Mouse (Mus musculus): ENCODE data around the gene Acot12. TPM values are rescaled to one million over a fixed set of nuclear protein-coding genes. Genes with fewer than 3 reads are reported as not detected.
"Not testable (repeated sequence)": the region's sequence is repeated elsewhere in the genome, so short reads cannot be mapped to it uniquely, and the experiment has no call there.

The Acot12 gene
- polyA plus RNA-seq, 1 experiment from 2014 or later, result 0.40 TPM

- DNase-seq (ENCODE audit: low spot score); H3K36me3 ChIP-seq (ENCODE audit: control insufficient read depth, insufficient read depth, low read length); H3K9ac ChIP-seq (ENCODE audit: low read depth, low read length); ATAC-seq (ENCODE audit: low read depth); H3K4me1 ChIP-seq (ENCODE audit: control insufficient read depth, insufficient read depth, low read length); H3K27me3 ChIP-seq (replicated peaks; ENCODE audit: control insufficient read depth, insufficient read depth, low read length); H3K4me3 ChIP-seq (ENCODE audit: low read depth, low read length); H3K27ac ChIP-seq (replicated peaks; ENCODE audit: low read depth, low read length); H3K4me2 ChIP-seq (ENCODE audit: low read depth, low read length); H3K9me3 ChIP-seq (ENCODE audit: control insufficient read depth, low read length): not testable (repeated sequence)
- 90% methylated on average over 3 of the region's 3 CpGs for WGBS
Observed at GRCm38 (mm10) chr13:91763654-91764053, 22.3 kb downstream of the Acot12 start.

GRCm38 (mm10) chr13:91765627-91766026, 24.3 kb downstream of the Acot12 start:
- DNase-seq (ENCODE audit: low spot score) (no peak), ATAC-seq (ENCODE audit: low read depth) (no peak)
- Histone ChIP-seq H3K9ac (ENCODE audit: low read depth, low read length) (no peak overlapping the region), H3K9me3 (ENCODE audit: control insufficient read depth, low read length) (no peaks in the 10 kb centered on the region), H3K4me2 (ENCODE audit: low read depth, low read length) (no peak overlapping the region), H3K36me3 (ENCODE audit: control insufficient read depth, insufficient read depth, low read length) (no peaks in the 10 kb centered on the region), H3K4me3 (ENCODE audit: low read depth, low read length) (no peak overlapping the region), H3K27me3 (replicated peaks; ENCODE audit: control insufficient read depth, insufficient read depth, low read length) (no peaks in the 10 kb centered on the region), H3K27ac (replicated peaks; ENCODE audit: low read depth, low read length) (no peak overlapping the region), H3K4me1 (ENCODE audit: control insufficient read depth, insufficient read depth, low read length) (no peaks in the 10 kb centered on the region)
- WGBS, result 92% methylated on average over 4 of the region's 4 CpGs

- Histone ChIP-seq H3K4me3 (ENCODE audit: low read depth, low read length) (no peak overlapping the region), H3K4me1 (ENCODE audit: control insufficient read depth, insufficient read depth, low read length) (no peaks in the 10 kb centered on the region), H3K36me3 (ENCODE audit: control insufficient read depth, insufficient read depth, low read length) (no peaks in the 10 kb centered on the region), H3K4me2 (ENCODE audit: low read depth, low read length) (no peak overlapping the region), H3K9ac (ENCODE audit: low read depth, low read length) (no peak overlapping the region), H3K27ac (replicated peaks; ENCODE audit: low read depth, low read length) (no peak overlapping the region), H3K27me3 (replicated peaks; ENCODE audit: control insufficient read depth, insufficient read depth, low read length) (no peaks in the 10 kb centered on the region), H3K9me3 (ENCODE audit: control insufficient read depth, low read length) (no peaks in the 10 kb centered on the region)
- no peak for ATAC-seq (ENCODE audit: low read depth)
- no peak for DNase-seq (ENCODE audit: low spot score)
- WGBS, result 73% methylated on average over 9 of the region's 9 CpGs
Observed at GRCm38 (mm10) chr13:91768683-91769651, 27.7 kb downstream of the Acot12 start.

GRCm38 (mm10) chr13:91778092-91778491, 36.8 kb downstream of the Acot12 start:
- Histone ChIP-seq H3K4me1 (ENCODE audit: control insufficient read depth, insufficient read depth, low read length) (no peaks in the 10 kb centered on the region), H3K9ac (ENCODE audit: low read depth, low read length) (no peak overlapping the region), H3K36me3 (ENCODE audit: control insufficient read depth, insufficient read depth, low read length) (no peaks in the 10 kb centered on the region), H3K27me3 (replicated peaks; ENCODE audit: control insufficient read depth, insufficient read depth, low read length) (no peaks in the 10 kb centered on the region), H3K27ac (replicated peaks; ENCODE audit: low read depth, low read length) (no peak overlapping the region), H3K9me3 (ENCODE audit: control insufficient read depth, low read length) (no peaks in the 10 kb centered on the region), H3K4me3 (ENCODE audit: low read depth, low read length) (no peak overlapping the region), H3K4me2 (ENCODE audit: low read depth, low read length) (no peak overlapping the region)
- ATAC-seq (ENCODE audit: low read depth), result no peak
- no peak for DNase-seq (ENCODE audit: low spot score)
- 83% methylated on average over 5 of the region's 5 CpGs for WGBS

- no peaks in the 10 kb centered on the region for H3K36me3 ChIP-seq (ENCODE audit: control insufficient read depth, insufficient read depth, low read length)
- H3K9ac ChIP-seq (ENCODE audit: low read depth, low read length), result no peak overlapping the region
- no peak overlapping the region for H3K4me2 ChIP-seq (ENCODE audit: low read depth, low read length)
- H3K27ac ChIP-seq (replicated peaks; ENCODE audit: low read depth, low read length), result no peak overlapping the region
- DNase-seq (ENCODE audit: low spot score), result peak; percentile 64
- no peaks in the 10 kb centered on the region for H3K27me3 ChIP-seq (replicated peaks; ENCODE audit: control insufficient read depth, insufficient read depth, low read length)
- H3K4me1 ChIP-seq (ENCODE audit: control insufficient read depth, insufficient read depth, low read length), result no peaks in the 10 kb centered on the region
- H3K9me3 ChIP-seq (ENCODE audit: control insufficient read depth, low read length), result no peaks in the 10 kb centered on the region
- H3K4me3 ChIP-seq (ENCODE audit: low read depth, low read length), result no peak overlapping the region
- 0 out of 2 replicates have a peak, but pooled peaks have one; percentile 22 for ATAC-seq (ENCODE audit: low read depth)
Observed at GRCm38 (mm10) chr13:91779892-91780291, 38.6 kb downstream of the Acot12 start.

GRCm38 (mm10) chr13:91792035-91792434, 50.7 kb downstream of the Acot12 start:
- Histone ChIP-seq H3K36me3 (ENCODE audit: control insufficient read depth, insufficient read depth, low read length) (peaks cover 28% of the 10 kb centered on the region), H3K4me1 (ENCODE audit: control insufficient read depth, insufficient read depth, low read length) (no peaks in the 10 kb centered on the region), H3K4me3 (ENCODE audit: low read depth, low read length) (no peak overlapping the region), H3K27ac (replicated peaks; ENCODE audit: low read depth, low read length) (no peak overlapping the region), H3K9ac (ENCODE audit: low read depth, low read length) (no peak overlapping the region), H3K4me2 (ENCODE audit: low read depth, low read length) (no peak overlapping the region), H3K9me3 (ENCODE audit: control insufficient read depth, low read length) (no peaks in the 10 kb centered on the region), H3K27me3 (replicated peaks; ENCODE audit: control insufficient read depth, insufficient read depth, low read length) (no peaks in the 10 kb centered on the region)
- ATAC-seq (ENCODE audit: low read depth) (no peak), DNase-seq (ENCODE audit: low spot score) (peak; percentile 5)
- WGBS, result 42% methylated on average over 1 of the region's 1 CpGs

- H3K27ac ChIP-seq (replicated peaks; ENCODE audit: low read depth, low read length), result no peak overlapping the region
- DNase-seq (ENCODE audit: low spot score) (no peak), ATAC-seq (ENCODE audit: low read depth) (no peak)
- no peaks in the 10 kb centered on the region for H3K4me1 ChIP-seq (ENCODE audit: control insufficient read depth, insufficient read depth, low read length)
- H3K9ac ChIP-seq (ENCODE audit: low read depth, low read length), result no peak overlapping the region
- peaks cover 58% of the 10 kb centered on the region for H3K36me3 ChIP-seq (ENCODE audit: control insufficient read depth, insufficient read depth, low read length)
- no peaks in the 10 kb centered on the region for H3K27me3 ChIP-seq (replicated peaks; ENCODE audit: control insufficient read depth, insufficient read depth, low read length)
- WGBS, result 97% methylated on average over 13 of the region's 13 CpGs
- no peaks in the 10 kb centered on the region for H3K9me3 ChIP-seq (ENCODE audit: control insufficient read depth, low read length)
- no peak overlapping the region for H3K4me3 ChIP-seq (ENCODE audit: low read depth, low read length)
- no peak overlapping the region for H3K4me2 ChIP-seq (ENCODE audit: low read depth, low read length)
Observed at GRCm38 (mm10) chr13:91794926-91795436, 53.7 kb downstream of the Acot12 start.

GRCm38 (mm10) chr13:91795593-91795992, 54.3 kb downstream of the Acot12 start:
- no peak for DNase-seq (ENCODE audit: low spot score)
- H3K36me3 ChIP-seq (ENCODE audit: control insufficient read depth, insufficient read depth, low read length), result peaks cover 62% of the 10 kb centered on the region

More at GRCm38 (mm10) chr13:91795593-91795992, 54.3 kb downstream of the Acot12 start:
- Histone ChIP-seq H3K9ac (ENCODE audit: low read depth, low read length) (no peak overlapping the region), H3K4me2 (ENCODE audit: low read depth, low read length) (no peak overlapping the region), H3K9me3 (ENCODE audit: control insufficient read depth, low read length) (no peaks in the 10 kb centered on the region), H3K4me3 (ENCODE audit: low read depth, low read length) (no peak overlapping the region), H3K4me1 (ENCODE audit: control insufficient read depth, insufficient read depth, low read length) (no peaks in the 10 kb centered on the region), H3K27me3 (replicated peaks; ENCODE audit: control insufficient read depth, insufficient read depth, low read length) (no peaks in the 10 kb centered on the region), H3K27ac (replicated peaks; ENCODE audit: low read depth, low read length) (no peak overlapping the region)
- 79% methylated on average over 10 of the region's 10 CpGs for WGBS
- no peak for ATAC-seq (ENCODE audit: low read depth)

All from embryonic facial prominence, embryonic 14.5 days (tissue).